Mouse (Mus musculus) hindbrain, embryonic 12.5 days (tissue): ENCODE measurements around the gene Lrrk1. TPM values are rescaled to one million over a fixed set of nuclear protein-coding genes. Genes with fewer than 3 reads are reported as not detected.

Experiments used
- ATAC-seq: fragments of 200-750 bp; cut with Nextera tagmentation; 2 replicates; pipeline ENCODE4 v1.8.0; 2017; ENCODE audit warnings: moderate TSS enrichment; ENCODE audit not compliant: low FRiP score
- H3K27ac ChIP-seq: fragments of 300-500 bp; sonication (generic); 2 replicates; pipeline ENCODE4 v1.5.1; 2016; ENCODE audit warnings: mild to moderate bottlenecking
- H3K27me3 ChIP-seq: fragments of 300-500 bp; sonication (generic); 2 replicates; pipeline ENCODE4 v1.6.1; 2016; ENCODE audit warnings: mild to moderate bottlenecking
- H3K36me3 ChIP-seq: fragments of 300-500 bp; sonication (generic); 2 replicates; pipeline ENCODE4 v1.6.1; 2016; ENCODE audit warnings: mild to moderate bottlenecking
- H3K4me1 ChIP-seq: fragments of 300-500 bp; sonication (generic); 2 replicates; pipeline ENCODE4 v1.6.1; 2016
- H3K4me2 ChIP-seq: fragments of 300-500 bp; sonication (generic); replicated peaks from 2 replicates; pipeline ENCODE4 v1.6.1; 2016; ENCODE audit warnings: mild to moderate bottlenecking
- H3K4me3 ChIP-seq: fragments of 300-500 bp; sonication (generic); 2 replicates; pipeline ENCODE4 v1.5.1; 2016; ENCODE audit warnings: mild to moderate bottlenecking
- H3K9ac ChIP-seq: fragments of 300-500 bp; sonication (generic); 2 replicates; pipeline ENCODE4 v1.6.1; 2016; ENCODE audit warnings: mild to moderate bottlenecking, moderate library complexity
- H3K9me3 ChIP-seq: fragments of 300-500 bp; sonication (generic); replicated peaks from 2 replicates; pipeline ENCODE4 v1.6.1; 2016; ENCODE audit warnings: mild to moderate bottlenecking
- WGBS: fragments of 180-500 bp; shearing (Covaris S2); methylation state at CpG from one replicate; pipeline ENCODE4 v1.1.7; 2016; 5-methylcytosine and 5-hydroxymethylcytosine counted together
- polyA plus RNA-seq: library from polyadenylated mRNA; unstranded; fragments of >200 nt; fragmentation: Nextera tagmentation; extraction: Ambion mirVana; gene quantifications from 2 replicates; pipeline ENCODE4 v1.2.1, GENCODE M21; 2016

Gene Lrrk1
- polyA plus RNA-seq, 1 experiment from 2014 or later, result 7.2 TPM

GRCm38 (mm10) chr7:66404802-66405201, 16.7 kb upstream of the Lrrk1 start:
- Histone ChIP-seq H3K4me3 (no peak overlapping the region), H3K36me3 (no peaks in the 10 kb centered on the region), H3K27ac (no peak overlapping the region), H3K4me2 (no peak overlapping the region), H3K27me3 (no peaks in the 10 kb centered on the region), H3K9me3 (no peaks in the 10 kb centered on the region), H3K9ac (no peak overlapping the region), H3K4me1 (0 out of 2 replicates have a peak, but pooled peaks cover 6% of the 10 kb centered on the region)
- WGBS, result 74% methylated on average over 4 of the region's 4 CpGs
- no peak for ATAC-seq

DNA sequence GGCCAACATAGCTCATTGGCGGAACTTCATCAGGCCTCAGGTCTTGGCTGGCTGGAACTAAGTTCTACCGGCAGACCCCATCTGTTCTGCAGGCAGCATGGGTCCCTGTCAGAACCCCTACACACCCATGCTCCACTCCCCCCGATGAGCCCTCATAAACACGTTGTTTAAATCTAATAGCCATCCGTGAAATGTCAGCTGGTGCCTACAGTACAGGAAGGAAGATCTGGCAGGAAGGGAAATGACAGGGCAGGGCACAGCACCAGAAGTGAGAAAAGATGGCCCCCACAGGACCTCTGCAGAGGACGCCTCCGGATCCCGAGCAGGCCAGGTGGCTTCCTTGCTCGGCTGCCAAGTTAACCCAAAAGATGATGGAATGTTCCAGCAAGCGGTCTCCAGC, 16.0 kb upstream of the Lrrk1 start:
- Histone ChIP-seq H3K4me3 (no peak overlapping the region), H3K9ac (no peak overlapping the region), H3K4me1 (0 out of 2 replicates have a peak, but pooled peaks cover 6% of the 10 kb centered on the region), H3K36me3 (no peaks in the 10 kb centered on the region), H3K4me2 (no peak overlapping the region), H3K27ac (no peak overlapping the region), H3K27me3 (no peaks in the 10 kb centered on the region), H3K9me3 (no peaks in the 10 kb centered on the region)
- no peak for ATAC-seq
- WGBS, result 70% methylated on average over 10 of the region's 10 CpGs

DNA sequence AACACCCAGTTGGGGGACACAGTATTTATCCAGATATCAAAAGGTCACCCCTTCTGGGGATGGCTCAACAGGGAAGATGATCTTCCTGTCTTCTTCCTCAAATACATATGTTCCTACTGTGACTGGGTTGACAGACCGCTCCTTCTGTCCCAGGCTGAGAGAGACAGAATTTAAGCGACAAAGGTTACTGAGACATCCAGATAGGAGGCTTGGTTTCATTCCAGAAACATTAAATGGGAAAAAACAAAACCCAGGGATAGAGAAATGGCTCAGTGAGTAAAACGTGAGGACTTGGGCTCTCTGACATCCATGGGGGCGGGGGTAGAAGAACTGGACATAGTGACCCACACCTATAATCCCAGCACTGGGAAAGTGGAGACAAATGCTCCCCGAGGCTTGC, 14.7 kb upstream of the Lrrk1 start:
- 0 out of 2 replicates have a peak, but pooled peaks cover 6% of the 10 kb centered on the region for H3K4me1 ChIP-seq
- ATAC-seq, result no peak
- no peak overlapping the region for H3K9ac ChIP-seq
- no peak overlapping the region for H3K4me3 ChIP-seq
- H3K27ac ChIP-seq, result no peak overlapping the region
- no peak overlapping the region for H3K4me2 ChIP-seq
- H3K36me3 ChIP-seq, result no peaks in the 10 kb centered on the region
- H3K9me3 ChIP-seq, result no peaks in the 10 kb centered on the region
- H3K27me3 ChIP-seq, result no peaks in the 10 kb centered on the region
- WGBS, result 89% methylated on average over 5 of the region's 5 CpGs

DNA sequence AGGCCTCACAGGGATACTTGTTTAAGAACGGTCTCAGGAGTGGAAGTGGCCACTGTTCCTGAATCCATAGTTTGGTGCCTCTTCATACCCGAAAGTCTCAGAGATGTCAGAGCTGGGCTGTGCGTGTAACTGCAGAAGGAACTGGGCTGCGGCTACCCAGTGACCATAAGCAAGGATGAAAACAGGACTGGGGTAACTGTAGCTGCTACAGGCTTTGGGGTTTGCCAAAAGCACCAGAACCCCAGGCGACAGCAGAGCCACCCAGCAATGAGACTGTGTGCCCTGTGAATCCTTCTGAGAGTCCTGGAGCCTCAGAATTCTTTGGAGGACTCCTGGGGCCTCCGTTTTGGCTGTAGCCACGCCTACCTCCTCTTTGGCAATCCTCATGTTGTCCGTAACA, 13.5 kb upstream of the Lrrk1 start:
- WGBS, result 65% methylated on average over 8 of the region's 8 CpGs
- H3K27ac ChIP-seq, result no peak overlapping the region
- H3K9ac ChIP-seq, result no peak overlapping the region
- H3K4me1 ChIP-seq, result 0 out of 2 replicates have a peak, but pooled peaks cover 6% of the 10 kb centered on the region
- H3K36me3 ChIP-seq, result no peaks in the 10 kb centered on the region
- no peak overlapping the region for H3K4me2 ChIP-seq
- H3K27me3 ChIP-seq, result no peaks in the 10 kb centered on the region
- H3K9me3 ChIP-seq, result no peaks in the 10 kb centered on the region
- no peak for ATAC-seq
- no peak overlapping the region for H3K4me3 ChIP-seq

DNA sequence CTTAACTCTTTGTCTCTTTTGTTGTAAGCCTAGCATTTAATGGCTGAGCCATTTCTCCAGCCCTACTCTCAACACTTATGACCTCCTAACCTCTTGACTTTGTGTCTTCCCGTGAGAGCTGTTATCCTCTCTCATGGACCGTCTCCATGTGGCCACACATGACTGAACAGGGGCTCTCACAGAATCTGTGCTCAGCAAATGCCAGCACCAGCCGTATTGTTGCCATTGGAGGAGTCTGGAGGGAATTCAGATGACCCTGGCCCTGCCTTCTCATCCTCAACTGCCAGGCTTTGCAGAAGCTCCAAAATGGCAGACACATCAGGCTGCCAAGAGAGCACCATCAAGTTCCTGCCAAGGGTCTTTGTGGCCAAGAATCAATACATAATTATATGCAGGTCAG, 9.1 kb upstream of the Lrrk1 start:
- no peaks in the 10 kb centered on the region for H3K27me3 ChIP-seq
- H3K4me2 ChIP-seq, result no peak overlapping the region
- ATAC-seq, result no peak
- no peaks in the 10 kb centered on the region for H3K9me3 ChIP-seq
- no peak overlapping the region for H3K27ac ChIP-seq
- 0 out of 2 replicates have a peak, but pooled peaks cover 2% of the 10 kb centered on the region for H3K4me1 ChIP-seq
- H3K36me3 ChIP-seq, result no peaks in the 10 kb centered on the region
- H3K9ac ChIP-seq, result no peak overlapping the region
- 31% methylated on average over 3 of the region's 3 CpGs for WGBS
- no peak overlapping the region for H3K4me3 ChIP-seq

GRCm38 (mm10) chr7:66388621-66389532, 727 bp upstream of the Lrrk1 start:
- H3K9me3 ChIP-seq, result no peaks in the 10 kb centered on the region
- ATAC-seq, result peak; percentile 78
- peaks cover 19% of the 10 kb centered on the region for H3K27me3 ChIP-seq
- peaks cover 17% of the 10 kb centered on the region for H3K4me1 ChIP-seq
- H3K36me3 ChIP-seq, result no peaks in the 10 kb centered on the region
- H3K4me2 ChIP-seq, result peak overlapping the region; percentile 97
- no peak overlapping the region for H3K27ac ChIP-seq
- no peak overlapping the region for H3K9ac ChIP-seq
- WGBS, result 12% methylated on average over 28 of the region's 28 CpGs
- H3K4me3 ChIP-seq, result peak overlapping the region; percentile 59

- Histone ChIP-seq H3K9me3 (no peaks in the 10 kb centered on the region), H3K4me3 (peak overlapping the region; percentile 59), H3K27me3 (peaks cover 19% of the 10 kb centered on the region), H3K9ac (no peak overlapping the region), H3K36me3 (no peaks in the 10 kb centered on the region), H3K4me1 (peaks cover 17% of the 10 kb centered on the region), H3K4me2 (peak overlapping the region; percentile 97), H3K27ac (no peak overlapping the region)
- no peak for ATAC-seq
- 2% methylated on average over 13 of the region's 13 CpGs for WGBS
These were observed 734 bp downstream of the Lrrk1 start for GRCm38 (mm10) chr7:66387419-66387812.

GRCm38 (mm10) chr7:66386411-66386810, 1.7 kb downstream of the Lrrk1 start:
- Histone ChIP-seq H3K4me1 (peaks cover 17% of the 10 kb centered on the region), H3K9me3 (no peaks in the 10 kb centered on the region), H3K36me3 (no peaks in the 10 kb centered on the region), H3K4me3 (no peak overlapping the region), H3K27ac (no peak overlapping the region), H3K9ac (no peak overlapping the region), H3K27me3 (peaks cover 19% of the 10 kb centered on the region), H3K4me2 (no peak overlapping the region)
- 93% methylated on average over 6 of the region's 6 CpGs for WGBS
- ATAC-seq, result no peak

DNA sequence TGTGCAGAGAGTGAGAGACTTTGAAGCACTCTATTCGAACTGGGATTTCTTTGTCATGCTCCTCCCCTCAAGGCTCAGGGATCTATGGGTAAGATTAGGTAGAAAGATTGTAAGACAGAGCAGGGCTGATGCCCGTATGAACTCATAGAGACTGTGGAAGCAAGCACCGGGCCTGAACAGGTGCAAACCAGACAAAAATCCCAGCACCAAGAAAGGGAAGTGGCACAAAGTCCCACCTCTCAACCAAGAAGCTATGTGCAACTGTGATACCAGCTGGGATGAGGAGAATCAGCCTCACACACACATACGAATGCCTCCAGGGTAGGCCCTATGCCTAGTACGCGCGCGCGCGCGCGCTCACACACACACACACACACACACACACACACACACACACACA, 2.3 kb downstream of the Lrrk1 start:
- Histone ChIP-seq H3K9ac (no peak overlapping the region), H3K4me3 (no peak overlapping the region), H3K27ac (no peak overlapping the region), H3K4me1 (peaks cover 17% of the 10 kb centered on the region), H3K36me3 (no peaks in the 10 kb centered on the region), H3K4me2 (no peak overlapping the region), H3K27me3 (peaks cover 19% of the 10 kb centered on the region), H3K9me3 (no peaks in the 10 kb centered on the region)
- WGBS, result 95% methylated on average over 12 of the region's 12 CpGs
- no peak for ATAC-seq

DNA sequence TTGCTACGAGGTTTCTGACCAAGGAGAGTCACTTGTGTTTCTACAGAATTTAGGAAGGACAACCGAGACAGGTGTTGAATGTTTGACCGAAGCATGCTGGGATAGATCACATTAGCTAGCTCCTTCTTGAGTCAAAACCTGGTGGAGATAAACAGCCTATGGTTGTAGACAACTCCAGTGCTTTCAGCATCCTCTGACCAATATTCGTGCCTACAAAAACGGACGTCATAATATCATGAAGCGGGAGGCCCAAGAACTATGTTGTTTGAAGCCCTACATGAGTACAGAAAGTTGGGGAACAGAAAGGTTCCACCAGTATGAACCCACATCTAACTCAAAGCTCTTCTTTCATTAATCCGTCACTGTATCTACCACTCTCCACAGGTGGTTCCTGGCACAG, 3.3 kb downstream of the Lrrk1 start:
- no peak overlapping the region for H3K9ac ChIP-seq
- H3K27ac ChIP-seq, result no peak overlapping the region
- ATAC-seq, result no peak
- H3K9me3 ChIP-seq, result no peaks in the 10 kb centered on the region
- 92% methylated on average over 8 of the region's 8 CpGs for WGBS
- H3K4me3 ChIP-seq, result no peak overlapping the region
- no peak overlapping the region for H3K4me2 ChIP-seq
- peaks cover 19% of the 10 kb centered on the region for H3K27me3 ChIP-seq
- no peaks in the 10 kb centered on the region for H3K36me3 ChIP-seq
- H3K4me1 ChIP-seq, result peaks cover 17% of the 10 kb centered on the region

- Histone ChIP-seq H3K27me3 (peaks cover 19% of the 10 kb centered on the region), H3K4me2 (no peak overlapping the region), H3K4me1 (peaks cover 17% of the 10 kb centered on the region), H3K27ac (no peak overlapping the region), H3K9ac (no peak overlapping the region), H3K9me3 (no peaks in the 10 kb centered on the region), H3K4me3 (no peak overlapping the region), H3K36me3 (no peaks in the 10 kb centered on the region)
- ATAC-seq, result no peak
- WGBS, result 77% methylated on average over 5 of the region's 5 CpGs
These were observed 3.9 kb downstream of the Lrrk1 start for GRCm38 (mm10) chr7:66384213-66384612.

DNA sequence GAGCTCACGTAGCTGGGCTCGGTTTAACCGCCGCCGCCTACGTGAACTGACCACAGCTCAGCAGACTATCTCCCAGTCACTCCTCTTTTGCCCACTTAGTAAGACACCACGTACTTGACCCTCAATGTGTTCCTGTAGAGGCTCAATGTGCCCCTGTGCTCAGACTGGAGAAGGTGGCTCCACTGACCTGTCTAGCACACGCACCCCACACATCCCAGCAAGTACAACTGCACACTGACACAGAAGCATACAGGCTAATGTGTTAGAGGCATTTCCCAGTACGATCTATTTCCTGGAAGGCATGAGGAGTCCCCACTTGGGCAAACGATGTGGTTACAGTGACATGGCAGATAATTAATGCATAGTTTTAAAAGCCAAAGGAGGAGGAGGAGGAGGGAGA, 11.6 kb downstream of the Lrrk1 start:
- no peak for ATAC-seq
- Histone ChIP-seq H3K9ac (no peak overlapping the region), H3K36me3 (no peaks in the 10 kb centered on the region), H3K4me1 (peaks cover 2% of the 10 kb centered on the region; the same call in 1 of the 2 replicates), H3K4me3 (no peak overlapping the region), H3K27ac (no peak overlapping the region), H3K9me3 (no peaks in the 10 kb centered on the region), H3K4me2 (no peak overlapping the region), H3K27me3 (no peaks in the 10 kb centered on the region)
- 89% methylated on average over 10 of the region's 10 CpGs for WGBS

- H3K4me2 ChIP-seq, result no peak overlapping the region
- H3K4me3 ChIP-seq, result no peak overlapping the region
- no peaks in the 10 kb centered on the region for H3K36me3 ChIP-seq
- no peaks in the 10 kb centered on the region for H3K9me3 ChIP-seq
- no peak overlapping the region for H3K27ac ChIP-seq
- no peak overlapping the region for H3K9ac ChIP-seq
- 83% methylated on average over 4 of the region's 4 CpGs for WGBS
- H3K27me3 ChIP-seq, result no peaks in the 10 kb centered on the region
- peaks cover 2% of the 10 kb centered on the region; the same call in 1 of the 2 replicates for H3K4me1 ChIP-seq
- ATAC-seq, result no peak
These were observed 12.4 kb downstream of the Lrrk1 start for GRCm38 (mm10) chr7:66375736-66376135.
